Mouse (Mus musculus): Measurements from ENCODE around the gene AC124108.1. TPM values are rescaled to one million over a fixed set of nuclear protein-coding genes. Genes with fewer than 3 reads are reported as not detected.

AC124108.1 gene
- polyA plus RNA-seq, 1 experiment from 2014 or later: 1.1 TPM

DNA sequence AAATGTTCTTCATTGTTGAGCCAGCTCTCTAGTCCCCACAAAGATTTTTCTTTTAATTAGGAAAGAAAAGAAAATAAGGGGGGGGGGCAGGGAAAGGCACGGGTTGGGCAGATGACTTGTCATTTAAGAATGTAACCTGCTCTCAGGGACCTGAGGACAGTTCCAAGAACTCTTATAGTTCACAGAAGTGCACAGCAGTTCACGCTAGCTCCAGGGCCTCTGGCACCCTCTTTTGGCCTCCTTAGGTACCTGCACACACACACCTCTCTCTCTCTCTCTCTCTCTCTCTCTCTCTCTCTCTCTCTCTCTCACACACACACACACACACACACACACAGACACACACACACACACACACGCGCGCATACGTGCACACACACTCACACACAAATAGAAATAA is 63.2 kb downstream of the AC124108.1 start:
- Histone ChIP-seq H3K4me2 (ENCODE audit: low read depth, severe bottlenecking) (no peak overlapping the region), H3K9ac (ENCODE audit: low read length) (no peak overlapping the region), H3K9me3 (ENCODE audit: control insufficient read depth, low read length) (no peaks in the 10 kb centered on the region), H3K4me1 (ENCODE audit: control insufficient read depth, insufficient read depth, low read length) (no peaks in the 10 kb centered on the region), H3K4me3 (ENCODE audit: low read depth, low read length) (no peak overlapping the region), H3K36me3 (ENCODE audit: control insufficient read depth, insufficient read depth, low read length) (no peaks in the 10 kb centered on the region), H3K27me3 (ENCODE audit: control insufficient read depth, insufficient read depth, low read length) (no peaks in the 10 kb centered on the region), H3K27ac (replicated peaks; ENCODE audit: low read depth, low read length) (no peak overlapping the region)
- no peak for ATAC-seq (ENCODE audit: insufficient number of reproducible peaks, low FRiP score, low TSS enrichment, low read depth)
- 90% methylated on average over 6 of the region's 6 CpGs for WGBS
- no peak for DNase-seq (ENCODE audit: low spot score)

MicroRNAs within 50 kb of the gene (microRNA counts, 519-probe panel; counts per million panel counts)
- microRNA mmu-miR-135b: 3,503 counts per million, percentile 47 among the panel's probes with 10 or more counts

Small RNA genes lying within 50 kb of the gene (microRNA-seq; reads per million reads assigned to microRNA genes)
- gene Mir135b: 1,709 reads per million, percentile 79 among the genes with 10 or more reads in this experiment

Other genes starting within 250 kb of the AC124108.1 start
- 1.7 and 2.3 TPM in 2 replicates for gene Slc45a3, start 228.5 kb upstream of the AC124108.1 start, polyA plus RNA-seq (2014; fragmentation: Nextera tagmentation; extraction: Ambion mirVana)
- 17.1 and 20.8 TPM in 2 replicates for gene Elk4, start 183.8 kb upstream of the AC124108.1 start, polyA plus RNA-seq (2014; fragmentation: Nextera tagmentation; extraction: Ambion mirVana)
- 8.6 and 10.6 TPM in 2 replicates for gene Mfsd4a, start 123.4 kb upstream of the AC124108.1 start, polyA plus RNA-seq (2014; fragmentation: Nextera tagmentation; extraction: Ambion mirVana)
- 3.7 and 3.9 TPM in 2 replicates for gene Cdk18, start 51.8 kb upstream of the AC124108.1 start, polyA plus RNA-seq (2014; fragmentation: Nextera tagmentation; extraction: Ambion mirVana)
- gene Lemd1, start within 50 bp of the AC124108.1 start, polyA plus RNA-seq (2014; fragmentation: Nextera tagmentation; extraction: Ambion mirVana): 1.2 and 1.5 TPM in 2 replicates
- not detected in 2 replicates for gene Gm10188, start 38.3 kb downstream of the AC124108.1 start, polyA plus RNA-seq (2014; fragmentation: Nextera tagmentation; extraction: Ambion mirVana)
- gene Klhdc8a, start 107.2 kb downstream of the AC124108.1 start, polyA plus RNA-seq (2014; fragmentation: Nextera tagmentation; extraction: Ambion mirVana): 0.07 TPM in 1 of 2 replicates, not detected in the other
- gene Nuak2, start 124.7 kb downstream of the AC124108.1 start, polyA plus RNA-seq (2014; fragmentation: Nextera tagmentation; extraction: Ambion mirVana): 0.56 and 1.2 TPM in 2 replicates
- 6.1 and 7.3 TPM in 2 replicates for gene Tmcc2, start 199.8 kb downstream of the AC124108.1 start, polyA plus RNA-seq (2014; fragmentation: Nextera tagmentation; extraction: Ambion mirVana)
- gene Dstyk, start 226.1 kb downstream of the AC124108.1 start, polyA plus RNA-seq (2014; fragmentation: Nextera tagmentation; extraction: Ambion mirVana): 15.2 and 18.7 TPM in 2 replicates

Data from limb, embryonic 11.5 days (tissue).